8 mouse cellular contexts compared by ENCODE assay signal in genomic region chr10:127121066-127121477, GRCm38 (mm10). TPM values are rescaled to one million over a fixed set of nuclear protein-coding genes. Genes with fewer than 3 reads are reported as not detected.
DNase-seq lines count a peak whose midpoint lies in the region; ATAC-seq lines count a peak whose summit lies in the region.

TSS of gene Os9 (minus strand) at chr10:127121131.

- H3K9ac ChIP-seq in heart, embryonic 13.5 days, result peak within 1 kb of the TSS; percentile 91
- H3K9ac ChIP-seq in liver, embryonic 12.5 days, result peak within 1 kb of the TSS; percentile 88
- peak within 1 kb of the TSS; percentile 77 for H3K9ac ChIP-seq in stomach, embryonic 15.5 days

- no peaks in the 10 kb centered on the region for H3K9me3 ChIP-seq in heart, embryonic 13.5 days
- no peaks in the 10 kb centered on the region for H3K9me3 ChIP-seq in liver, embryonic 12.5 days (replicated peaks)
- no peaks in the 10 kb centered on the region for H3K9me3 ChIP-seq in stomach, embryonic 15.5 days

- WGBS in heart, embryonic 13.5 days, result 0% methylated on average over 19 of the region's 19 CpGs
- WGBS in liver, embryonic 12.5 days (ENCODE audit: insufficient replicate concordance), result 0% methylated on average over 19 of the region's 19 CpGs
- under 1% methylated on average over 19 of the region's 19 CpGs for WGBS in stomach, embryonic 15.5 days

- H3K4me3 ChIP-seq in brown adipose tissue, adult 24 weeks (ENCODE audit: insufficient read depth, low read depth, low read length), result peak within 1 kb of the TSS; percentile 69
- H3K4me3 ChIP-seq in heart, embryonic 13.5 days, result peak within 1 kb of the TSS; percentile 95
- peak within 1 kb of the TSS; percentile 93 for H3K4me3 ChIP-seq in liver, embryonic 12.5 days
- H3K4me3 ChIP-seq in stomach, embryonic 15.5 days (replicated peaks), result peak within 1 kb of the TSS; percentile 96

- H3K27ac ChIP-seq in brown adipose tissue, adult 24 weeks (replicated peaks; ENCODE audit: low read depth, low read length), result no peak within 1 kb of the TSS
- no peak within 1 kb of the TSS for H3K27ac ChIP-seq in heart, embryonic 13.5 days (replicated peaks)
- H3K27ac ChIP-seq in liver, embryonic 12.5 days, result peak within 1 kb of the TSS; percentile 89
- H3K27ac ChIP-seq in stomach, embryonic 15.5 days, result no peak within 1 kb of the TSS

- DNase-seq in CD4-positive, CD25-positive, alpha-beta regulatory T cell, adult 2 months (ENCODE audit: low read depth, low spot score), result peak; percentile 97
- peak; percentile 91 for DNase-seq in fat pad, adult 2 months (ENCODE audit: extremely low read depth, low read depth, low spot score)
- DNase-seq in kidney, postnatal 10 days, result peak; percentile 97
- peak; percentile 94 for DNase-seq in natural killer cell, adult 2 months (ENCODE audit: low spot score in 2 of 2)

- no peaks in the 10 kb centered on the region; the same call in 1 of the 2 replicates for H3K4me1 ChIP-seq in brown adipose tissue, adult 24 weeks (ENCODE audit: control insufficient read depth, insufficient read depth, insufficient read length, low read length)
- peaks cover 17% of the 10 kb centered on the region for H3K4me1 ChIP-seq in heart, embryonic 13.5 days
- H3K4me1 ChIP-seq in liver, embryonic 12.5 days, result peaks cover 52% of the 10 kb centered on the region
- H3K4me1 ChIP-seq in stomach, embryonic 15.5 days, result peaks cover 6% of the 10 kb centered on the region; the same call in 1 of the 2 replicates

- peak; percentile 98 for ATAC-seq in heart, embryonic 13.5 days (ENCODE audit: extremely low read depth, insufficient number of reproducible peaks, low FRiP score, low TSS enrichment)
- peak; percentile 95 for ATAC-seq in liver, embryonic 12.5 days
- peak; percentile 98 for ATAC-seq in stomach, embryonic 15.5 days (ENCODE audit: insufficient read depth, low FRiP score, low read depth)

- peak within 1 kb of the TSS; percentile 99 for H3K4me2 ChIP-seq in heart, embryonic 13.5 days
- H3K4me2 ChIP-seq in liver, embryonic 12.5 days, result peak within 1 kb of the TSS; percentile 89
- peak within 1 kb of the TSS; percentile 95 for H3K4me2 ChIP-seq in stomach, embryonic 15.5 days

- peaks cover 33% of the 10 kb centered on the region for H3K36me3 ChIP-seq in heart, embryonic 13.5 days
- peaks cover 38% of the 10 kb centered on the region for H3K36me3 ChIP-seq in liver, embryonic 12.5 days
- peaks cover 15% of the 10 kb centered on the region for H3K36me3 ChIP-seq in stomach, embryonic 15.5 days

- no peaks in the 10 kb centered on the region for H3K27me3 ChIP-seq in heart, embryonic 13.5 days (replicated peaks)
- no peaks in the 10 kb centered on the region for H3K27me3 ChIP-seq in liver, embryonic 12.5 days (replicated peaks)
- no peaks in the 10 kb centered on the region for H3K27me3 ChIP-seq in stomach, embryonic 15.5 days (replicated peaks)

RNA-seq across cellular contexts. Expression of gene Os9, which starts in this region (rescaled TPM):
- 35.8 and 42.4 TPM in 2 replicates for polyA plus RNA-seq in brown adipose tissue, adult 24 weeks (2012; ENCODE audit: insufficient read depth, insufficient read length, missing spikeins)
- 48.0 and 49.5 TPM in 2 replicates for polyA plus RNA-seq in heart, embryonic 13.5 days (2015; fragmentation: Nextera tagmentation; extraction: Ambion mirVana)
- 49.5 and 51.4 TPM in 2 replicates for polyA plus RNA-seq in liver, embryonic 12.5 days (2016; fragmentation: Nextera tagmentation; extraction: Ambion mirVana)
- polyA plus RNA-seq in stomach, embryonic 15.5 days (2015; fragmentation: Nextera tagmentation; extraction: Ambion mirVana), result 100 and 108 TPM in 2 replicates
